Mouse (Mus musculus) T-helper 1 cell (primary cell): ENCODE measurements around the gene Olfr323.

Experiments
- in situ Hi-C: fragments of 300-600 bp; cut with MboI, MseI; formaldehyde crosslinking; loops from one replicate; pipeline ENCODE4 v1.15.1; 2025; ENCODE audit warnings: high pct_unique_total_duplicates

Gene Olfr323

GRCm38 (mm10) chr11:58630401-58630800, at the start of gene Olfr323:
TSS of gene Olfr323 (minus strand) at chr11:58630501.
- in situ Hi-C loops, result loop anchor here (10.0 kb wide), 1 partner anchor 226 kb away; no protein-coding TSS in a partner anchor

GRCm38 (mm10) chr11:58671825-58672224, 41.5 kb upstream of the Olfr323 start:
- in situ Hi-C loops, result no loop called here

DNA sequence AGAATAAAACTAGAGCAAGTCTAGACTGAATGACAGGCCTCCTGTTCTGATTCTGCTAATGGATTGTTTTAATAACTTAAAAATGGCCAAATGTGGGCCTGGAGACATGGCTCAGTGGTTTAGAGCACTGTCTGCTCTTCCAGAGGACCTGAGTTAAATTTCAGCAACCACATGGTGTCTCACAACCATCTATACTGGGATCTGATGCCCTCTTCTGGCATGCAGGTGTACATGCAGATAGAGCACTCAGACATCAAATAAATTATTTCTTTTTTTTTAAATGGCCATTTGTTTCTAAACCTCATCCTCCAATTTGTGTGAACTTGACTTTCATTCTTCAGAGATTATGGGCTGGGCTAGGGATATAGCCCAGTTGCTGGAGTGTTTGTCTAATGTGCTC, 39.0 kb upstream of the Olfr323 start:
- in situ Hi-C loops, result no loop called here

GRCm38 (mm10) chr11:58658596-58658995, 28.3 kb upstream of the Olfr323 start, which contains the start of gene Olfr322:
TSS of gene Olfr322 (plus strand) at chr11:58658782.
- in situ Hi-C loops, result no loop called here

- in situ Hi-C loops, result no loop called here
Observed at GRCm38 (mm10) chr11:58655151-58655550, 24.9 kb upstream of the Olfr323 start.

DNA sequence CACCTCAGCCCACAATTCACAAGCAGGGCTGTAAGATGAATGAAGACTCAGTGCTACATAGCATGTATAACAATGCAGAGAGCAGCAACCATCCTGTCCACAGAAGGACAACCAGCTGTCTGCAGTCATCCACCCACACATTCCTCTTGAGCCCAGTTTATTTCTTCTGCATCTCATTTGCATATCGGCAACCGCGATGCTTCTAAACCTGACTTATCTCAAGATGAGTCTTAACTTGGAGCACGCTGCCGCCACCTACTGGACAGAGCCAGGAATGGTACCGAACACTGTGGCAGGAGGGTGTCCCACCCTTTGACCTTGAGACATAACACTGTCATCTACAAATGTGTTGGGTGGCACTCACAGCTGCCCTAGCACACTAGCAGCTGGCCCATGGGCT, 13.0 kb upstream of the Olfr323 start:
- in situ Hi-C loops, result no loop called here

- in situ Hi-C loops, result no loop called here
Observed at GRCm38 (mm10) chr11:58641638-58642358, 11.5 kb upstream of the Olfr323 start.

DNA sequence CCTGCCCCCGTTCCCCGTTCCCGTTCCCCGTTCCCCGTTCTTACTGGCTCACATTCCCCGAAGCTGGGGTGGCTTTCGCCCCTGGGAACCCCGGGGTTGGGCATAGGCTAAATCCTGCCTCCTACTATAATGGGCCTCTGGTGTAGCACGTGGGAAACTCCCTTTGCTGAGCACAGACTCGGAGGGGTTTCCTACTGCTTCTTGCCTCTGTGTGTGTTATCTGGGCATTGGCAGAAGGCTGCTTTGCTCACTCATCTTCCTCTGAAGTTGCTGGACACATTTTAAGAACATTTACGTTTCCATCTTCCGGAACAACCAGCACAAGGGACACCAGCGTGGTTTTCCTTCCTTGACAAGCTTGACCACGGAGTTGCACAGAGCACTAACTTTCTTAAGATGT, 10.8 kb upstream of the Olfr323 start:
- in situ Hi-C loops, result no loop called here

GRCm38 (mm10) chr11:58640272-58640867, 10.1 kb upstream of the Olfr323 start, which contains the start of gene Trim58:
TSS of gene Trim58 (plus strand) at chr11:58640465.
- in situ Hi-C loops, result no loop called here

- in situ Hi-C loops, result loop anchor here (10.0 kb wide), 1 partner anchor 233 kb away; no protein-coding TSS in a partner anchor
Observed at GRCm38 (mm10) chr11:58638176-58638701, 7.9 kb upstream of the Olfr323 start.

DNA sequence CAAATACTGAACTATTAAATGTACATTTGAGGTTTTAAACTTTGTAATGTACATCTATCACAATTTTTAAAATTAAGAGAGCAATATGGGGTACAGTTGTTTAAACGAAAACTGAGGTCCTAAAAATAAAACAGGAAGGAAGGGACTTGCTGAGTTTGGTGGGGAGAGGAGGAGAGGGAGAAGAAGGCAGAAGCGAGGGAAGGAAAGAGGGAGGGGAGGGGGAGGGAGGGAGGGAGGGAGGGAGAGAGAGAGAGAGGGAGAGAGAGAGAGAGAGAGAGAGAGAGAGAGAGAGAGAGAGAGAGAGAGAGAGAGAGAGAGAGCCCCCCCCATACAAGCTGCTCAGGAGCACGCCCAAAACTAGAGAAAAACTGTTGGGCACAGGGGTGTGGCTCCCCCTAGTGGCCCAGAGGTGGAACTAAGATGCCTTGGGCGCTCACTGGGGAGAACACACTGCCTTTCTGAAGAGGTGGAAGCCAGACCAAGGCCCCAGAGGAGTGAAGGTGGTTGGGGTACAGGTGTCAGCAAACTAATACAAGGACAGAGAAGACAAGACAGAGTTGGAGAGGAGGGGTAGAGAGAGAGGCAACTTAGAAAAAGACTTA, 6.2 kb upstream of the Olfr323 start:
- in situ Hi-C loops, result loop anchor here (10.0 kb wide), 1 partner anchor 232 kb away; no protein-coding TSS in a partner anchor

GRCm38 (mm10) chr11:58634878-58635277, 4.6 kb upstream of the Olfr323 start:
- in situ Hi-C loops, result loop anchor here (10.0 kb wide), 1 partner anchor 230 kb away; no protein-coding TSS in a partner anchor

DNA sequence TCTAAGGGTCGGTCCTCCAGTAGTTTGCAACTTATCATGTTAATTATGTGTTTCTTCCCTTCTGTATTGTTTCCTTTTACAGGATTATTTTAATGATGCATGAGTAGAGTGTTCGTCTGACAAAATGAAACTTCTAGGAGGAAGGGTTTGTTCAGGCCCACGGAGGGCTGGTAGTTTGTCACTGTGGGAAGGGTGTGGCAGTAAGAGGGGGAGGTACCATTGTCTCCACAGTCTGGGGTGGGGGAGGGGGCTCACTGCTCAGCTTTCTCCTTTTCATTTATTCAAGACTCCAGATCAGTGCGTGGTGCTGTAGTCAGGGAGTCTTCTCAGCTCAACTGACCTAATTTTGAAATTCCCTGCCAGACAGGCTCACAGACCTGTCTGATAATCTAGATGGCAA, 4.2 kb downstream of the Olfr323 start:
- in situ Hi-C loops, result no loop called here

DNA sequence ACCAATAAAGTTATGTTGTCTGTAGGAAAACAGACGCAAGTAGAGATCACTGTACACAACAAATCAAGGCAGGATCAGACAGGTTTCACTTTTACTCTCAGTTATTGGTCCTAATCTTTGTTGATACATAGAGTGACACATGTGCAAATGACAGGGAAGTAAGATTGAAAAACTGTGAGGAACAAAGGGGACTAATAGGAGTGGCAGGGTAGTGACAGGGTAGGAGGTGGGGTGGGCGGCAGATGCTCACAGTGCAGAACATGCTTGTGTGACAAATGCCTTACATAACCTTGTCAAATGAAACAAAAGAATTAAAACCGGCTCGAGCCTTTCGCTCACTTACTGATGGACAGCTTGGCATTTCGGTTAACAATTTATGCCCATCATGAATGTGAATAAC, 11.5 kb downstream of the Olfr323 start:
- in situ Hi-C loops, result no loop called here

DNA sequence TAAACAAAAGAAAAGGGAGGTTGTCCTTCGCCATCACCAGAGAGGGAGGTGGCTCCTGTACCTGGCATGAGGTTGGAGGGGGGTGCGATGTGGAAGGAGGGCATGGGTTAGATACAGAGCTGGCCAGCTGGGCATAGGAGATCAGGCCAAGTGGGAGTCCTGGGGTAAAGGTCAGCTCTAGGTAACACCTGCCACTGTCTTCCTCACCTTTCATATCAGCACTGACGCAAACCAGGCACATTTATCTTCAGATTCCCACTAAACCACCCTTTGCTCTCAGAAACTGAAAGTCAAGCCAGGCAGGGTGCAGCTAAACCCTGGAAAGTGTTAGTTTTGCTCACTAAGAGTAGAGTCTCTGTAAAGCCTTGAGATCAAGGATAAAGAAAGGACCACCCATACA, 11.9 kb downstream of the Olfr323 start:
- in situ Hi-C loops, result no loop called here

GRCm38 (mm10) chr11:58615975-58616374, 14.3 kb downstream of the Olfr323 start, which contains the start of gene 2210407C18Rik:
TSS of gene 2210407C18Rik (minus strand) at chr11:58616075.
- in situ Hi-C loops, result no loop called here

DNA sequence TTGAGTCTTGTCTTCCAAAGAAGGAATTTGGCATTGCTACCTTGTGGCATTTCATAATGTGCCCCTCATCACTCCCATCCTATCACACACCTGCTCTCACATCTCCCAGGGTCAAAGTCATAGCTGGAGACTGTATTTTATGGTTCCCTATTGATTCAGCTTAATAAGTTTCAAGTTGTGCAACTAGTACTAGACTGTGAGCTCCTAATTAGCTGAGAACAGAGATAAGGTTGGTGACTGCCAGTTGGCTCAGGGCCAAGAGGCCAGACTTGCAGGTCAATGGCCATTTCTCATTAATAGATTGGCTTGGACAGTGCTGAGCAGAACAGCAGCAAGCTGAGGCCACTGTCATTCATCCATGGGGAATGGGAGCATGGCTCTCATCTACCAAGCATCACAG, 15.8 kb downstream of the Olfr323 start:
- in situ Hi-C loops, result loop anchor here (5.0 kb wide), 1 partner anchor 98 kb away; no protein-coding TSS in a partner anchor

GRCm38 (mm10) chr11:58613359-58613758, 16.9 kb downstream of the Olfr323 start:
- in situ Hi-C loops, result loop anchor here (5.0 kb wide), 1 partner anchor 99 kb away; no protein-coding TSS in a partner anchor

DNA sequence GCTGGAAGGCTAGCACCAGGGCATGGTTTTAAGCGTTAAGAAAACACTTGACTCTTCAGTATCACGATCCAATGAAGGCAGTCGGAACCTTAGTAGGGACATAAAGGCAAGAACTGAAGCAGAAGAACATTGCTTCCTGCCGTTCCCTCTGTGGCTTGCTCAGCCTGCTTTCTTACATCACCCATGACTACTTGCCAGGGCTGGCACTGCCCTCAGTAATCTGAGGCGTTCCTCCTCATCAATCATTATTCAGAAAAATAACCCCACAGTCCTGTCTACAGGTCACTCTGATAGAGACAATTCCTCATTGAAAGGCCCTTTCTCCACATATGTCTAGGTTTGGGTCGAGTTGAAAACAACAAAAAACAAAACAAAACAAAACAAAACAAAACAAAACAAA, 23.3 kb downstream of the Olfr323 start:
- in situ Hi-C loops, result no loop called here

GRCm38 (mm10) chr11:58606177-58606919, 24.0 kb downstream of the Olfr323 start:
- in situ Hi-C loops, result no loop called here

DNA sequence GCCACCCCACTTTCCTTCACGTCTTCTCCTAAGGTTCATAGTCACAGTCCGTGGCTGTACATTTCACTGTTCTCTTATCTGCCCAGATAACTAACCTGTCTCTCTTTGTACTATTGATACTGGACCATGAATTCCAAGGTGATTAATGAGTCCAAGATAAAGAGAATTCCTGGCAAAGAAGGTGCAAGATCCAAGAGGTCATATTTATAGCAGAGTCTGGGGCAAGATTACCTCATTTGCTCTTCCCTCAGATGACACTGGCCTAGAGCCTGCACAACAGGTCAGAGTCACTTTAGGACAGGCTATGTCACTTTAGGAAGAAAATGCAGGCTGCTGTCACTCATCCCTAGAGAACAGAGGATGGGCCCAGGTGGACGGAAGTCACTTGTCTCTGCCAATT, 25.1 kb downstream of the Olfr323 start:
- in situ Hi-C loops, result no loop called here
